Mouse (Mus musculus) limb, embryonic 14.5 days (tissue): ENCODE measurements around the gene Antxrl. TPM values are rescaled to one million over a fixed set of nuclear protein-coding genes. Genes with fewer than 3 reads are reported as not detected.
A peak's percentile ranks its signal among the peaks of the same experiment; 100 is the strongest.

Experiments used
- ATAC-seq: fragments of 200-750 bp; cut with Nextera tagmentation; 2 replicates; pipeline ENCODE4 v1.8.0; 2017; ENCODE audit warnings: low read depth, moderate number of reproducible peaks, moderate TSS enrichment; ENCODE audit not compliant: low FRiP score
- DNase-seq: peaks from one replicate; pipeline ENCODE4 v3.0.0-alpha.2; 2015; ENCODE audit warnings: low spot score
- H3K27ac ChIP-seq: fragments of 300-500 bp; sonication (generic); replicated peaks from 2 replicates; pipeline ENCODE4 v1.5.1; 2014; ENCODE audit warnings: low read depth, mild to moderate bottlenecking, low read length, moderate library complexity, mixed read lengths
- H3K27me3 ChIP-seq: fragments of 300-500 bp; sonication (generic); 2 replicates; pipeline ENCODE4 v1.6.1; 2014; ENCODE audit warnings: low read length, mixed read lengths; ENCODE audit not compliant: control insufficient read depth, insufficient read depth
- H3K36me3 ChIP-seq: fragments of 300-500 bp; sonication (generic); 2 replicates; pipeline ENCODE4 v1.6.1; 2014; ENCODE audit warnings: mild to moderate bottlenecking, low read length, moderate library complexity, mixed read lengths; ENCODE audit not compliant: control insufficient read depth, insufficient read depth
- H3K4me1 ChIP-seq: fragments of 300-500 bp; sonication (generic); 2 replicates; pipeline ENCODE4 v1.6.1; 2014; ENCODE audit warnings: antibody characterized with exemption, low read length, mixed read lengths; ENCODE audit not compliant: control insufficient read depth, insufficient read depth
- H3K4me2 ChIP-seq: fragments of 300-500 bp; sonication (generic); replicated peaks from 2 replicates; pipeline ENCODE4 v1.6.1; 2014; ENCODE audit warnings: low read depth, mild to moderate bottlenecking, low read length, moderate library complexity; ENCODE audit not compliant: severe bottlenecking
- H3K4me3 ChIP-seq: fragments of 300-500 bp; sonication (generic); replicated peaks from 2 replicates; pipeline ENCODE4 v1.5.1; 2014; ENCODE audit warnings: low read length
- H3K9ac ChIP-seq: fragments of 300-500 bp; sonication (generic); 2 replicates; pipeline ENCODE4 v1.6.1; 2014; ENCODE audit warnings: mild to moderate bottlenecking, low read depth, low read length, moderate library complexity; ENCODE audit not compliant: severe bottlenecking
- H3K9me3 ChIP-seq: fragments of 300-500 bp; sonication (generic); 2 replicates; pipeline ENCODE4 v1.6.1; 2016; ENCODE audit warnings: low read length; ENCODE audit not compliant: control insufficient read depth
- POLR2A ChIP-seq: fragments of 200-500 bp; IDR thresholded peaks from 2 replicates; pipeline ENCODE4 v1.8.0; 2012; ENCODE audit warnings: inconsistent platforms, mild to moderate bottlenecking, moderate library complexity, borderline replicate concordance; ENCODE audit not compliant: insufficient read depth, insufficient read length; ENCODE audit errors: extremely low read depth
- WGBS: fragments of 180-500 bp; shearing (Covaris S2); extraction: QIAGEN DNeasy Blood & Tissue Kit; methylation state at CpG from one replicate; pipeline ENCODE4 v1.1.7; 2014; 5-methylcytosine and 5-hydroxymethylcytosine counted together
- polyA plus RNA-seq, 2 experiments: library from polyadenylated mRNA; depleted of rRNA in 1 of 2; stranded (reverse) in 1 of 2; unstranded in 1 of 2; fragments of >200 nt; fragmentation: Nextera tagmentation in 1 of 2; extraction: Ambion mirVana in 1 of 2; gene quantifications; 2 replicates each; pipeline versions ENCODE4 v1.2.1 to v1.2.3; 2012 to 2014

The Antxrl gene
- polyA plus RNA-seq, 2 experiments = not detected

DNA sequence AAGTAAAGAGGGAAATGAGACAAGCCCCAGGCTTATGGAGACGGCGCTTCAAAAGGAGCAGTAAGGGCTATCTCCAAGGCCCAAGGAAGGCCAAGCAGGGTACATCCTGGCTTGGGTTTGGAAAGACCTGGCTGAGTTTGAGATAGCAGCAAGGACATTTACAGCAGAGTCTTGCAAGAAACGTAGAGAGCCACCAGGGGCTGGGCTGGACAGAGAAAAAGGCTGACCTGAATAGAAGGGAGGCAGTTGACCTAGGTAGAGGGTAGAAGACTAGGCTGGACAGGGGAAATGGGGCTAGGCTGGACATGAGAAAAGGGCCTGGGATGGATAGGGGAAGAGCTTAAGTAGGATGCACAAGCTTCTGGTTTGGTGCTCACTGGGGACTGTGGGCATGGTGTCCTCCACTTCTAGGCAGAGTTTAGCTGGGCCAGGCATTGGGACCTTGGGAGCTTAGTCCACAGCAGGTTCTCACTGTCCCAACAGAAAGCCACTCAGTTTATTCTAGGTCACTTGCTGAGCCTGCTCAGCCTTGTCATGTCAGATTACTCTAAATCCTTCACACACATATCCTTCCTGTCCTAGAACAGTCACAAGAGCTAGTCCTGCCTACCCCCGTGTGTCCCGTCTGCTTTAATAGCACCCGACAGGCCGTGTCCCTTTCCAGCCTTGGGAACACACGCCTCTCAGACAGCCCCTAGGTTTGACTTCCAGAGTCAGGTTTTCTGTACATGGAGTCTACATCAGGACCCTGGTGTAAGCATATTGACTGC is 18.5 kb upstream of the Antxrl start:
- Histone ChIP-seq H3K4me1 (no peaks in the 10 kb centered on the region), H3K36me3 (no peaks in the 10 kb centered on the region), H3K9me3 (no peaks in the 10 kb centered on the region), H3K4me3 (no peak overlapping the region), H3K4me2 (no peak overlapping the region), H3K27ac (no peak overlapping the region), H3K27me3 (no peaks in the 10 kb centered on the region), H3K9ac (no peak overlapping the region)
- DNase-seq (no peak), ATAC-seq (no peak)
- TF ChIP-seq POLR2A = no peak
- WGBS = 83% methylated on average over 8 of the region's 8 CpGs

DNA sequence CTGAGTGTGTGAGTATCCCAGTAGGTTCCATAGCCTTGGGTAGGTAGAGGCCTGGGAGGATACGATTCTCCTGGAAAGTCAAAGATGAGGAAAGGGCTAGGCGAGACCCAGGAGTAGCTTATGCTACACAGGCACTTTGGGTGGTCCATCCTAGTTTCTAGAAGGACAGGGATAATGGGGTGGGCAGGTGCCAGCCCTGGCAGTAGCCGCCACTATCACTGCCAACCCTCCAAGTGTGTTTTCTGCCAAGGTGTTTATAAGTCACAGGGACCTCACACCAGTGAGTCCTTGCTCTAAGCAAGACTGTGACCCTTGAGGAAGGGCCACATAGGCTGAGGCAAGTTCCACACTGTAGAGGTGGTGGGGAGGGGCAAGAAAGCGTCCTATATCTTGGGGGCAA is 11.3 kb upstream of the Antxrl start:
- Histone ChIP-seq H3K27ac (no peak overlapping the region), H3K9me3 (no peaks in the 10 kb centered on the region), H3K36me3 (no peaks in the 10 kb centered on the region), H3K4me3 (no peak overlapping the region), H3K4me2 (no peak overlapping the region), H3K4me1 (no peaks in the 10 kb centered on the region), H3K27me3 (no peaks in the 10 kb centered on the region), H3K9ac (no peak overlapping the region)
- DNase-seq (no peak), ATAC-seq (no peak)
- no peak for TF ChIP-seq POLR2A
- 86% methylated on average over 4 of the region's 4 CpGs for WGBS

DNA sequence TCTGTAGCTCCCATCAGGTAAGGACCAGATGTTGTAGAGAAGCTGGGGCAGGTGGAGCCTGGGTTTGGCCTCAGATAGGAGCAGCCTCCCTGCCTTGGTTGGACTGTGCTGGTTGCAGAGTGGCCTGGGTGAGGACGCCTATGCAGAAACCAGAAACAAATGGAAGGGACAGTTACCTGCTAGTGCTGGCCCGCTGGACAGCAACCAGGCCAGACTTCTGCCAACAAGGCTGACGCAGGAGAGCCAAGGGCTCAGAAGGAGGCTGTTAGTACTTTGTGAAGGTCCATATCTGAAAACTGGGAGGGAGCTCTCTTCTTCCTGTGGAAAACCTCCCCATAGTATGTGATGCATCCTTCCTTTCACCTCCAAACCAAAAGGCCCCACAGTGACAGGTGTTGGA is 9.2 kb upstream of the Antxrl start:
- DNase-seq (no peak), ATAC-seq (no peak)
- TF ChIP-seq POLR2A = no peak
- H3K9ac ChIP-seq = no peak overlapping the region
- no peak overlapping the region for H3K27ac ChIP-seq
- no peak overlapping the region for H3K4me2 ChIP-seq
- WGBS = 53% methylated on average over 3 of the region's 3 CpGs
- H3K36me3 ChIP-seq = no peaks in the 10 kb centered on the region
- no peak overlapping the region for H3K4me3 ChIP-seq
- no peaks in the 10 kb centered on the region for H3K9me3 ChIP-seq
- no peaks in the 10 kb centered on the region for H3K27me3 ChIP-seq
- no peaks in the 10 kb centered on the region for H3K4me1 ChIP-seq

DNA sequence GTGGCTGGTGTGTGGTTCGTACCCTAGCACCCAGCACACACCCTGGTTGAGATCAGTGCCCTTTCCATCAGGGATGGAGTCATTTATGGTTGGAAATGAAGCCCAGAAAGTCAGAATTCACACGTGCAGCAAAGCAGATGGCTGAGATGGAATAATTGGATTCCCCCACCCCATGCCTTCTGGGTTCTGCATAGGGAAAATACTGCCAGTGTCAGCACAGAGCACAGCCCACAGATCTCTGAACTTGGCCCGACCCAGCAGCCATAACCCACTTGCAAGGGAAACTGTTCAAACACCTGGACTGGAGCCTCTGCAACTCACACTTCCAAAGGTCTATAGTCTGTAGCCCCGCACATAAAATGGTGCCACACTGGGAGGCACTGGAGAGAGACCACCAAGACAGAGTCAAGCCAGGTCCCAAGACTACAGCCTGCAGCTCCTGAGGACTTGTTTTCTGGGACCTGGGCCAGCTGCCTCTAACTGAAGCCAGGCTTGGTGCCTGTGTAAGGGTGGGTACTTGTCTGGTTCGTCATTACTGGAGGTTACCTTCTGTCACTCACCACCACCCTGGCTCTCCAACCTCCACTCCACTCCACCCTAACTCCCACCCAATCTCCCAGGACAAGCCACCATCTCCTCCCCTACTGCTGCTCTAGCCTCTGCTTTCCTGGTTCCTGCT is 2.3 kb upstream of the Antxrl start:
- DNase-seq (peak; percentile 3), ATAC-seq (no peak)
- WGBS = 39% methylated on average over 5 of the region's 5 CpGs
- H3K36me3 ChIP-seq = no peaks in the 10 kb centered on the region
- no peak overlapping the region for H3K4me3 ChIP-seq
- no peak for TF ChIP-seq POLR2A
- H3K27me3 ChIP-seq = no peaks in the 10 kb centered on the region
- H3K4me2 ChIP-seq = no peak overlapping the region
- H3K9me3 ChIP-seq = no peaks in the 10 kb centered on the region
- no peak overlapping the region for H3K27ac ChIP-seq
- H3K4me1 ChIP-seq = no peaks in the 10 kb centered on the region
- no peak overlapping the region for H3K9ac ChIP-seq

DNA sequence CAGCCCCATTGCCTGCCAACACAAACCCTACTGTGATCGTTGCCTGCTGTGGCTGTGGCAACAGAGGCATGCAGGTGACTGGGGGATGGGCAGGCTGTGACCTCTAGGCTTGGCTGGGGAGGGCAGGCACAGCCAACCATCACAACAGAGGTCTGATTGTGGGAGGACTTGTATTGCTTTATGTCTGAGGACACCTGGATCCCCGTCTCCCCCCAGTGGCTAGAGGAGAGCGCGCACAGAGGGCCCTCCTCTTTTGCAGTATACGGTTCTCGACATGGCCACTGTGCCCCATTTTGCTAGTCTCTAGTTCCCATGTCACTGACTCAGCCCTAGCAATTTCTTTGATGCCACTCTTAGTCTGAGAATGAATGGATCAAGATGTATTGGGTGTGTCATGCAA is 19.2 kb downstream of the Antxrl start:
- Histone ChIP-seq H3K9ac (no peak overlapping the region), H3K9me3 (no peaks in the 10 kb centered on the region), H3K4me3 (no peak overlapping the region), H3K36me3 (no peaks in the 10 kb centered on the region), H3K27ac (no peak overlapping the region), H3K4me1 (no peaks in the 10 kb centered on the region), H3K4me2 (no peak overlapping the region), H3K27me3 (no peaks in the 10 kb centered on the region)
- 60% methylated on average over 6 of the region's 6 CpGs for WGBS
- DNase-seq = no peak
- no peak for TF ChIP-seq POLR2A
- ATAC-seq = no peak
